Mouse (Mus musculus) spleen, adult 2 months (tissue): ENCODE results near the gene Tex14.

Source experiments
- CTCF ChIP-seq: fragments of 200-500 bp; IDR thresholded peaks from 2 replicates; pipeline ENCODE4 v1.5.1; 2011; ENCODE audit warnings: mild to moderate bottlenecking, inconsistent platforms; ENCODE audit not compliant: insufficient read depth, insufficient read length, insufficient replicate concordance; ENCODE audit errors: extremely low read depth
- POLR2A ChIP-seq: fragments of 200-500 bp; IDR thresholded peaks from 2 replicates; pipeline ENCODE4 v1.6.1; 2011; ENCODE audit warnings: low read depth, low read length, inconsistent platforms

GRCm38 (mm10) chr11:87460566-87460965 is 55.7 kb downstream of the Tex14 start:
- TF ChIP-seq CTCF (no peak), POLR2A (no peak)
